Mouse (Mus musculus) myocyte (in vitro differentiated cells): ENCODE data around the gene Gm44973.

Experiments
- E2F4 ChIP-seq: IDR thresholded peaks from one replicate; pipeline ENCODE4 v1.6.1; 2011; ENCODE audit warnings: mild to moderate bottlenecking, control low read depth, moderate library complexity; ENCODE audit not compliant: insufficient read depth
- MAX ChIP-seq: IDR thresholded peaks from one replicate; pipeline ENCODE4 v1.6.1; 2011; ENCODE audit warnings: low read depth, mild to moderate bottlenecking, control low read depth
- MYOD1 ChIP-seq, 3 experiments: IDR thresholded peaks; one replicate each; pipeline ENCODE4 v1.6.1; 2011; ENCODE audit warnings: control low read depth in 2 of 3, low read depth in 2 of 3, mild to moderate bottlenecking in 2 of 3, moderate library complexity in 1 of 3; ENCODE audit not compliant: insufficient read length in 2 of 3, control insufficient read depth in 1 of 3
- MYOG ChIP-seq, 3 experiments: IDR thresholded peaks; one replicate each; pipeline ENCODE4 v1.6.1; 2011; ENCODE audit warnings: control low read depth in 2 of 3, low read depth in 2 of 3, mild to moderate bottlenecking in 2 of 3; ENCODE audit not compliant: insufficient read length in 2 of 3, control insufficient read depth in 1 of 3, insufficient read depth in 1 of 3
- POLR2A ChIP-seq: IDR thresholded peaks from one replicate; pipeline ENCODE4 v1.6.1; 2011; ENCODE audit warnings: low read depth, mild to moderate bottlenecking, control low read depth, moderate library complexity; ENCODE audit not compliant: insufficient read length
- POLR2AphosphoS2 ChIP-seq: IDR thresholded peaks from one replicate; pipeline ENCODE4 v1.6.1; 2011; ENCODE audit warnings: low read depth, control low read depth; ENCODE audit not compliant: insufficient read length
- TCF3 ChIP-seq: IDR thresholded peaks from one replicate; pipeline ENCODE4 v1.6.1; 2011; ENCODE audit warnings: low read depth, control low read depth; ENCODE audit not compliant: insufficient read length

- TF ChIP-seq TCF3 (no peak), POLR2A (no peak), MAX (no peak), MYOD1 (IDR thresholded peaks at IDR 0.05; ENCODE audit: control insufficient read depth in 1 of 3, insufficient read length in 2 of 3, low read depth in 2 of 3) (no peak), MYOG (IDR thresholded peaks at IDR 0.05; ENCODE audit: control insufficient read depth in 1 of 3, insufficient read depth in 1 of 3, insufficient read length in 2 of 3, low read depth in 2 of 3) (no peak), POLR2AphosphoS2 (no peak), E2F4 (no peak)
Measured at GRCm38 (mm10) chr7:5076931-5077330, 61.6 kb downstream of the Gm44973 start.
